In the genomic region with DNA sequence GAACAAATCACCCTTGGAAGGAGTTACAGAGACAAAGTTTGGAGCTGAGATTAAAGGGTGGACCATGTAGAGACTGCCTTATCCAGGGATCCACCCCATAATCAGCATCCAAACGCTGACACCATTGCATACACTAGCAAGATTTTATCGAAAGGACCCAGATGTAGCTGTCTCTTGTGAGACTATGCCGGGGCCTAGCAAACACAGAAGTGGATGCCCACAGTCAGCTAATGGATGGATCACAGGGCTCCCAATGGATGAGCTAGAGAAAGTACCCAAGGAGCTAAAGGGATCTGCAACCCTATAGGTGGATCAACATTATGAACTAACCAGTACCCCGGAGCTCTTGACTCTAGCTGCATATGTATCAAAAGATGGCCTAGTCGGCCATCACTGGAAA, we compare ENCODE assay signal across 22 mouse cellular contexts. TPM values are rescaled to one million over a fixed set of nuclear protein-coding genes. Genes with fewer than 3 reads are reported as not detected.
"Had no signal": no experiment of that assay in that cellular context is flagged by ENCODE, and none has a peak within 500 bp of the region (broad histone marks: within the 10 kb centered on the region; RNA-seq: fewer than 3 reads in every experiment).

No protein-coding gene starts in this region.

RNA-seq across cellular contexts. Expression of gene Olfr692, which starts 12.0 kb away (rescaled TPM):
- total RNA-seq: layer of hippocampus, adult 8-10 months; layer of hippocampus, postnatal 10 days; layer of hippocampus, postnatal 36 days; left cerebral cortex, adult 2 months; left cerebral cortex, postnatal 10 days; left cerebral cortex, postnatal 36 days; liver, adult 2 months; megakaryocyte, adult 5-6 weeks had no signal
- polyA plus RNA-seq: intestine, postnatal 0 days; kidney, adult 2 months; kidney, embryonic 14.5 days; limb, embryonic 11.5 days; limb, embryonic 14.5 days; liver, adult 2 months; liver, embryonic 16.5 days; lung, embryonic 14.5 days; lung, postnatal 0 days; macrophage; midbrain, embryonic 16.5 days; neural tube, embryonic 14.5 days; stomach, embryonic 14.5 days; stomach, postnatal 0 days; thymus, adult 2 months had no signal

RNA-seq across cellular contexts. Expression of gene Olfr691, which starts 14.0 kb away (rescaled TPM):
- total RNA-seq: liver, adult 2 months; megakaryocyte, adult 5-6 weeks had no signal
- polyA plus RNA-seq: intestine, postnatal 0 days; kidney, adult 2 months; kidney, embryonic 14.5 days; limb, embryonic 11.5 days; liver, adult 2 months; liver, embryonic 16.5 days; lung, embryonic 14.5 days; lung, postnatal 0 days; macrophage; stomach, embryonic 14.5 days; stomach, postnatal 0 days; thymus, adult 2 months had no signal

RNA-seq across cellular contexts. Expression of gene Gm5901, which starts 18.8 kb away (rescaled TPM):
- total RNA-seq: layer of hippocampus, adult 8-10 months; layer of hippocampus, postnatal 10 days; layer of hippocampus, postnatal 36 days; left cerebral cortex, adult 2 months; left cerebral cortex, postnatal 10 days; left cerebral cortex, postnatal 36 days; liver, adult 2 months had no signal
- polyA plus RNA-seq: intestine, postnatal 0 days; kidney, adult 2 months; kidney, embryonic 14.5 days; limb, embryonic 11.5 days; limb, embryonic 14.5 days; liver, adult 2 months; liver, embryonic 16.5 days; lung, embryonic 14.5 days; lung, postnatal 0 days; macrophage; midbrain, embryonic 16.5 days; neural tube, embryonic 14.5 days; stomach, embryonic 14.5 days; stomach, postnatal 0 days had no signal

RNA-seq across cellular contexts. Expression of gene Olfr690, which starts 22.2 kb away (rescaled TPM):
- total RNA-seq: liver, adult 2 months; megakaryocyte, adult 5-6 weeks had no signal
- polyA plus RNA-seq: intestine, postnatal 0 days; kidney, embryonic 14.5 days; limb, embryonic 11.5 days; limb, embryonic 14.5 days; liver, adult 2 months; liver, embryonic 16.5 days; lung, embryonic 14.5 days; lung, postnatal 0 days; macrophage; midbrain, embryonic 16.5 days; neural tube, embryonic 14.5 days; stomach, embryonic 14.5 days; stomach, postnatal 0 days; thymus, adult 2 months had no signal
